Mouse (Mus musculus): ENCODE results near the gene Pabpc1l. TPM values are rescaled to one million over a fixed set of nuclear protein-coding genes. Genes with fewer than 3 reads are reported as not detected.

Pabpc1l gene
- polyA plus RNA-seq (2012; rRNA removed): 2.7 and 2.8 TPM in 2 replicates

DNA sequence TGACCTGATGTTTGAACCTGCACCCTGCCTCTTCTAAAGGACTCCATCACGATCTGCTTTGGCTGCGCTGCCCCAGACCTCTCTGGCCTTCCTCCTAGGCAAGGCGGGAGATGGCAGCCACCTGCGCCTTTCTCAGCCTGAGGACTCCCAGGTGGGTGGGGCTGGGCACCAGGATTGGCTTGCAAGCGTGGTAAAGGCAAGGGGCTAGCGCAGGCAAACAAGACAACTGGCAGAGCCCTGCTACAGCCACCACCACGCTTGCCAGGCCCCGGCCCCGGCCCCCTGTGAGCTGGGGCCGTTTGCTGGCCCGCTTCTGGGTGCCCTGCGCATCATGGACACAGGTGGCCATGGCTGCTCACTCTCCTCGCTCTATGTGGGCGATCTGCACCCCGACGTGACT lies at the start of gene Pabpc1l:
Gene Pabpc1l (plus strand): TSS at position 301 of the 400 bp plus-strand sequence.
- no peak for DNase-seq (ENCODE audit: low read depth)
- TF ChIP-seq POLR2A (IDR thresholded peaks at IDR 0.05; ENCODE audit: borderline replicate concordance, extremely low read depth, insufficient read depth, insufficient read length, poor library complexity, severe bottlenecking) (no peak), CTCF (IDR thresholded peaks at IDR 0.05; ENCODE audit: borderline replicate concordance, extremely low read depth, insufficient read depth, insufficient read length) (no peak)

DNA sequence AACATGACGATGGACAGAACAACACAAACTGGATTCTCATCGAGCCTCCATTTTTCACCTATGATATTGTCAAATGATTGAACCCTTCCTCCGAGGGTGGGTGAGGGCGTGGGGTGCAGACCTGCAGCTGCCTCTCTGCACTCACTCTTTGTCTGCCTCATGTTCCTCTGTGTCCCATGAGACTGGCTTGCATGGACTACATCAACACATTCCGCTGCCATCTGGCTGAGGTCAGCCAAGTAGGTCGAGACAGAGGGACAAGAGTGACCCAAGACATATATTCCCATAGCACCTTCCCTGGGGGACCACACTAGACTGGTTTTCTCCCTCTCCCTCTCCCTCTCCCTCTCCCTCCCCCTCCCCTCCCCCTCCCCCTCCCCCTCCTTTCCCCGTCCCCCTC lies 48.8 kb upstream of the Pabpc1l start:
- TF ChIP-seq CTCF (IDR thresholded peaks at IDR 0.05; ENCODE audit: borderline replicate concordance, extremely low read depth, insufficient read depth, insufficient read length): no peak
- TF ChIP-seq POLR2A (IDR thresholded peaks at IDR 0.05; ENCODE audit: borderline replicate concordance, extremely low read depth, insufficient read depth, insufficient read length, poor library complexity, severe bottlenecking): no peak

DNA sequence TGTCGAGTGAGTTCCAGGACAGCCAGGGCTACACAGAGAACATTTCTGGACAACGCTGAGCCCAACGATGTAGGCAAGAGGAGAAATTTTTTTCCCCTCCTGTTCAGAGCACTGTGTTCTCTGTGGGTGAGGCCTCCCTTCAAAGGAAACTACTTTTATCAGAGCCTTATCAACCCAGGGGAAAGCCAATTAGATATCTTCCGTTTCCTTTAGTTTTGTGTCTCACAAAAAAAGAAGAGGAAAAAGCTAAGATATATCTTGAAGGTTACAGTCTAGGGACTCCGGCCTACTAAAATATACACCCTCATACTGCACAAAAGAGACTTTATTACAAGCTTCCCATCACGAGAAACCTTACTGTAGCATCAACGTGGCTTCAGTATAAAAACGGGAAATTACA lies 38.0 kb upstream of the Pabpc1l start:
- no peak for DNase-seq (ENCODE audit: low read depth)
- TF ChIP-seq POLR2A (IDR thresholded peaks at IDR 0.05; ENCODE audit: borderline replicate concordance, extremely low read depth, insufficient read depth, insufficient read length, poor library complexity, severe bottlenecking) (no peak), CTCF (IDR thresholded peaks at IDR 0.05; ENCODE audit: borderline replicate concordance, extremely low read depth, insufficient read depth, insufficient read length) (no peak)

More for the DNA sequence above, 48.8 kb upstream of the Pabpc1l start:
- no peak for DNase-seq (ENCODE audit: low read depth)

DNA sequence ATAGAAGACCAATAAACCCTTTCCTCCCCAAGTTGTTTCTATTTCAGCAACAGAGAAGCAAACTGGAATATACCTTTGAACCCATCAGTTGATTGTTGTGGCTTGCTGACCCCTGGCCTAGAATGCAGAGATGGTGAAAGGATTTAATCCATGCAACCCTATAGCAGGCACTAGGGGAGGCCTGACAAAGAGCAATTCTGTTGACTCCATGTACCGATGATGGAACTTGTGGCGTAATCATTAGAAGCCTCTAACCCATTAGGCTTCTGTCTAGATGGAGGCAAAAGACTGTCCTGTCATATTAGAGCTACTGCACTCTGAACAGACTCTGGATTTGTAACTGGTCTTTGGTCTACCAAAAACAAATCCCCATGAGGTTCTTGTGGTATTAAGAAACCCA lies 32.4 kb upstream of the Pabpc1l start:
- no peak for TF ChIP-seq POLR2A (IDR thresholded peaks at IDR 0.05; ENCODE audit: borderline replicate concordance, extremely low read depth, insufficient read depth, insufficient read length, poor library complexity, severe bottlenecking)
- no peak for TF ChIP-seq CTCF (IDR thresholded peaks at IDR 0.05; ENCODE audit: borderline replicate concordance, extremely low read depth, insufficient read depth, insufficient read length)

DNA sequence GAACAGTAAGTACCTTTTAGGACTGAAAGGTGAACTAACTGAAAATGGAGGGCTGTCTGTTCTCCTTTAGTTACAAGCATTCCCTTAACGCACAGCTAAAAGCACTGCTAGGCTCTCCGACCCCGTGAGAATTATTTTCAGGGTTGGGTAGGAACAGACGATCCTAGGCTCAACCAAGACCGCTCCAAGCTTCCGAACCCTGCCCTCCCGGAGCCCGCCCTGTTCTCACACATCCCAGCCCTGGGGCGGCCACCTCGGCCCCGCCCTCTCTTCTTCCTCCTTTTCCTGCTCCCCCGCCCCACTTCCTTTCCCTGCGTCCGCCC lies 30.6 kb upstream of the Pabpc1l start, which contains the start of gene Ywhab:
Gene Ywhab (plus strand): TSS at position 307 of the 323 bp plus-strand sequence.
- DNase-seq (ENCODE audit: low read depth): no peak
- TF ChIP-seq CTCF (IDR thresholded peaks at IDR 0.05; ENCODE audit: borderline replicate concordance, extremely low read depth, insufficient read depth, insufficient read length) (no peak), POLR2A (IDR thresholded peaks at IDR 0.05; ENCODE audit: borderline replicate concordance, extremely low read depth, insufficient read depth, insufficient read length, poor library complexity, severe bottlenecking) (peak; percentile 71; the same call in 1 of the 2 replicates)

More for the DNA sequence above, 32.4 kb upstream of the Pabpc1l start:
- DNase-seq (ENCODE audit: low read depth): no peak

DNA sequence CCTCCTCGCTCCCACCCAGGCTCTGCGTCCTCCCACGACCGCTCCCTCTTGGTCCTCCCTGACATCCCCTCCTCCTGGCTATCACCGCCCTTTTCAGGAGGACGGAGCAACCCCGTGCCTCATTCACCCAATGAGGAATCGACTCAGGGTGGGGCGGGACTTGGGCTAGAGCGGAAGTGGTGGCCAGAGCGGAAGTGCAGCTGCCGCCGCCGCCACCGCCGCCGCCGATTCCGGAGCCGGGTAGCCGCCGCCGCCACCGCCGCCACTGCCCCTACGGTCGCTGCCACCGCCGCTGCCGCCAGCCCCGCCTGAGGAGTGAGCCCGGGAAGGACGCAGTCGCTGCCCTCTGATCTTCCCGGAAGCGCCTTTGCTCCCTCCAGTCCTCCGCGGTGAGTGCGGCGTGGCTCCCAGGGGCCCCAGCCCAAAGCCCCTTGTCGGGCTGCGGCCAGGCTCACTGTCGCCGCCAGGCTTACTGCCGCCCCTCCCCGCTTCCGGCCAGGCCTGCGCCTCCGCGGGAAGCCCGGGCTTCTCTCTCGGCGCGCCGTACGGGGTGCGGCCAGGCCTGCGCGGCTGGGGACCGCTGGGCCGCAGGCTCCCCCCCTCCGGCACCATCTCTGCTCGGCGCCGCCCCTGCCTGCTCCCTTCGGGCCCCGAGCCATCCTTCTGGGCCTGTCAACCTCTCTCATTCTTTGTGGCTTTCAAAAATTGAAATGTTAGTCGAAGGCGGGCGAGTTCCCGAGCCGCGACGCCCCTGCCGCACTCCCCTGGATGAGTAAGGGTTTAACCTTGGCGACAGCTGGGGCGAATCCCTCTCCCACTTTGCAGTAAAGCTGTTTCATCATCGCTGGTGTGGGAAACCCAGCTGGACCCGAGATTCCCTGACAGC lies 30.0 kb upstream of the Pabpc1l start:
- DNase-seq (ENCODE audit: low read depth): peak; percentile 99
- no peak for TF ChIP-seq CTCF (IDR thresholded peaks at IDR 0.05; ENCODE audit: borderline replicate concordance, extremely low read depth, insufficient read depth, insufficient read length)
- TF ChIP-seq POLR2A (IDR thresholded peaks at IDR 0.05; ENCODE audit: borderline replicate concordance, extremely low read depth, insufficient read depth, insufficient read length, poor library complexity, severe bottlenecking): no peak; the same call in 1 of the 2 replicates

DNA sequence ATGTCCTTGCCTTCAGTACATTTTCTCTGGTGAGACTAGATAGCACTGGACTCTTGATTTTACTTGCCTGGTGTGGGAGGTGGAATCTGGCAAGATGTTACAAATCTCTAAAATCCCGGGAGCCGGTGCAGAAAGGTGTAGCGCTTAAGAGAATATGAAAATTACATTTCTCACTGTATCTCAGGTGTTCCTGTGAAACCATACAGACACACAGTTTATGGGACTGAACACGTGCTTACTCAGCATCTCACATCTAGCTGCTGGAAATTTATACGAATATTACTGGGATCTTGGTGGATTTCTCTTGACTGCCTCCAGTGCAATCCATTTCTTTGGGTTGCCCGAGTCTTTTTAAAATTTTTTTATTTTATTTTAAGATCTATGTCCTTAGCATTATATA lies 29.0 kb upstream of the Pabpc1l start:
- DNase-seq (ENCODE audit: low read depth): no peak
- TF ChIP-seq CTCF (IDR thresholded peaks at IDR 0.05; ENCODE audit: borderline replicate concordance, extremely low read depth, insufficient read depth, insufficient read length): no peak
- no peak for TF ChIP-seq POLR2A (IDR thresholded peaks at IDR 0.05; ENCODE audit: borderline replicate concordance, extremely low read depth, insufficient read depth, insufficient read length, poor library complexity, severe bottlenecking)

DNA sequence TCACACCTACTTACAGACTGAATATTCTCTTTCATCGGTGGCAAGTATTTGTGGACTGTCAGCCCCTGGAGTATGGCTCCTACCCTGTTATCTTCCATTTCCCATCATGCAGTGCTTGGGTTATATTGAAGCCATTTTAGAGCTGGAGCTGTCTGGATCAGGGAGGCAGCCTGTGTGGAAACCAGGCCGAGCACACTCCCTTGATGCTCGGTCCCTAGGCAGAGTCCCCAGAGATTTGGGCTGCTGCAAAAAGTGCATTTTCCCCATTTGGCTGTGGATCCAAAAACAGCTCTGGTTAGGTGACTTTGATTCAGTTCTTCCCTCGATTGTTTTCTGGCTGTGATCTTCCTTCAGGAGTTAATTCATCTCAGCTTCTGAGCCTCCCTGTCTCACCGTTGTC lies 28.4 kb upstream of the Pabpc1l start:
- no peak for DNase-seq (ENCODE audit: low read depth)

DNA sequence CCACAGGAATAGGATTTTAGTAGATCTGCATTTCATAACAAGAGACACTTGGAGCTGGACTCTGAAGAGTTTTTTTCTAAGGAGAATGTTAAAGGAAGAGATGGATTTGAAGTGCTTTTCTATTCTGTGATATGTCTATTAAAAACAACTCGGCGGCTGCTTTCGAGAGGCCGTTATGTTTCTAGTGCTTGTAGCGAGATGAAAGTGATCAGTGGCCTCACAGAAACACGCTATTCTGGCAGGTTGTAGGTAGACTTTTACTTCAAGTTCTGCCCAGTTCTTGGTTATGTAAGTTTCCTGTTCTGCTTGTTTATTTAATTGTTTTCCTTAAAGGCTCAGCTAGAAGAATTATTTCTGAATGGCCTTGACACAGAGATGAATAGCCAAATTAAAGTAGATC lies 26.3 kb upstream of the Pabpc1l start:
- TF ChIP-seq CTCF (IDR thresholded peaks at IDR 0.05; ENCODE audit: borderline replicate concordance, extremely low read depth, insufficient read depth, insufficient read length) (no peak), POLR2A (IDR thresholded peaks at IDR 0.05; ENCODE audit: borderline replicate concordance, extremely low read depth, insufficient read depth, insufficient read length, poor library complexity, severe bottlenecking) (no peak)
- no peak for DNase-seq (ENCODE audit: low read depth)

More for the DNA sequence above, 28.4 kb upstream of the Pabpc1l start:
- TF ChIP-seq POLR2A (IDR thresholded peaks at IDR 0.05; ENCODE audit: borderline replicate concordance, extremely low read depth, insufficient read depth, insufficient read length, poor library complexity, severe bottlenecking) (no peak), CTCF (IDR thresholded peaks at IDR 0.05; ENCODE audit: borderline replicate concordance, extremely low read depth, insufficient read depth, insufficient read length) (no peak)

DNA sequence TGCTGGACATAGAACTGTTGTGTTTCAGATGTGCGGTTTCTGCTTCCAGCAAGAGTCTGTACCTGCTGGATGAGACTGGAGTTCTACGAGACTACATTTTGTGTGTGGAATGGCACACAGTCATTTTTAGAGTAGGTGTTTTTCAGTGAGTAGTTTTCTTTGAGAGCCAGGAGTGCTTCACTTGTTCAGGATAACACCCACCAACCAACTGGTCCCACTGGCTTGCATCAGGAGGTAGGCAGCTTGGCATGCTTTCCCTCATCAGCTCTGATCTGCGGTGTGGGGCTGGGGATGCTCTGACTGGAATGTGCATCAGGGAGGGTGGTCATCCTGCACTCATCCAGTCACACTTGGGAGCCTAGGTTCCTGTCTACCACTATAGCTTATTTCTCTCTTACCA lies 22.6 kb upstream of the Pabpc1l start:
- TF ChIP-seq POLR2A (IDR thresholded peaks at IDR 0.05; ENCODE audit: borderline replicate concordance, extremely low read depth, insufficient read depth, insufficient read length, poor library complexity, severe bottlenecking) (no peak), CTCF (IDR thresholded peaks at IDR 0.05; ENCODE audit: borderline replicate concordance, extremely low read depth, insufficient read depth, insufficient read length) (no peak)
- DNase-seq (ENCODE audit: low read depth): no peak

DNA sequence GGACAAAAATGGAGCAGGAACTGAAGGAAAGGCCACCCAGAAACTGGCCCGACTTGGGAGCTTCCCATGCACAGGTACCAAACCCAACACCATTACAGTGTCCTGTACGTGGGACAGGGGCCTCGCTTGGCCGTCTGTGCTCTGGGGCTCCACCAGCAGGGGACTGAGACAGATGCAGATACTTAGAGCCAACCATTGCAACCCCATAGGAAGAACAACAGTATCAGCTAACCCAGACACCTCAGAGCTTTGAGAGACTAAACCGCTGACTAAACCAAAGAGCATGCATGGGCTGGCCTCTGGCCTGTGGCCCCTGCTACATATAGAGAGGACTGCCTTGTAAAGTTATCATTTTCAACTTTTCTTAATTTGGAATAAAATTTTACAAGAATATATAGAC lies 20.7 kb upstream of the Pabpc1l start:
- no peak for DNase-seq (ENCODE audit: low read depth)
- TF ChIP-seq POLR2A (IDR thresholded peaks at IDR 0.05; ENCODE audit: borderline replicate concordance, extremely low read depth, insufficient read depth, insufficient read length, poor library complexity, severe bottlenecking): no peak
- no peak for TF ChIP-seq CTCF (IDR thresholded peaks at IDR 0.05; ENCODE audit: borderline replicate concordance, extremely low read depth, insufficient read depth, insufficient read length)

DNA sequence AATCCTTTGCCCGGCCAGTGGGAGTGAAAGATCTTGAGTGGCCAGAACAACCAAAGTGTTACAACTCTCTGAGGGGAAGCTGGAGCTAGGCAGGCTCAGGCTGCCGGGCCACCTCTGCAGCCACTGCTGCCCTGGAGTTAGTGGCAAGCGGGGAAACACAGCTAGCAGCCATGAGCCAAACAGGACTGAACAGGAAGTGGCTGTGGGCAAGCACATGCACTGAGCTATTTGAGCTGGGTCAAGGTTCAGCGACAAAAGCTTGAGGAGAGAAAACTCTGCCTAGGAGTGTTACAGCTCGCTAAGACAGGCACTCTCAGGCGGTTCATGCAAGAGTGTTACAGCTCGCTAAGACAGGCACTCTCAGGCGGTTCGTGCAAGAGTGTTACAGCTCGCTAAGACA lies 18.3 kb upstream of the Pabpc1l start:
- peak; percentile 13 for DNase-seq (ENCODE audit: low read depth)

More for the DNA sequence above, 18.3 kb upstream of the Pabpc1l start:
- TF ChIP-seq POLR2A (IDR thresholded peaks at IDR 0.05; ENCODE audit: borderline replicate concordance, extremely low read depth, insufficient read depth, insufficient read length, poor library complexity, severe bottlenecking) (no peak), CTCF (IDR thresholded peaks at IDR 0.05; ENCODE audit: borderline replicate concordance, extremely low read depth, insufficient read depth, insufficient read length) (no peak)

All from brain, embryonic 14.5 days (tissue).